Mouse (Mus musculus): ENCODE measurements around the gene Hsd11b2. TPM values are rescaled to one million over a fixed set of nuclear protein-coding genes. Genes with fewer than 3 reads are reported as not detected.
A peak's percentile ranks its signal among the peaks of the same experiment; 100 is the strongest.

Hsd11b2 gene
- polyA plus RNA-seq, 2 experiments: 0.42 to 1.1 TPM

GRCm38 (mm10) chr8:105536546-105536945 lies 18.0 kb downstream of the Hsd11b2 start:
- TF ChIP-seq CTCF (IDR thresholded peaks at IDR 0.05; ENCODE audit: low read depth) (no peak), EP300 (IDR thresholded peaks at IDR 0.05; ENCODE audit: low read depth) (no peak)
- Histone ChIP-seq H3K4me3 (ENCODE audit: insufficient read depth in 1 of 2, low read depth in 2 of 2, low read length in 2 of 2) (no peak overlapping the region), H3K4me1 (replicated peaks; ENCODE audit: control insufficient read depth in 2 of 2, insufficient read depth in 2 of 2, low read length in 1 of 2) (peaks cover 19 to 27% of the 10 kb centered on the region in 2 experiments), H3K9me3 (ENCODE audit: control insufficient read depth, low read length) (no peaks in the 10 kb centered on the region), H3K36me3 (replicated peaks; ENCODE audit: control insufficient read depth, insufficient read depth, low read depth) (peaks cover 32% of the 10 kb centered on the region), H3K27ac (no peak overlapping the region), H3K27me3 (ENCODE audit: control insufficient read depth, insufficient read depth, low read length) (no peaks in the 10 kb centered on the region), H3K4me2 (ENCODE audit: low read depth) (no peak overlapping the region), H3K9ac (replicated peaks) (no peak overlapping the region)
- DNase-seq (ENCODE audit: low read depth in 3 of 3, low spot score in 3 of 3) (no peak), ATAC-seq (ENCODE audit: insufficient read depth) (no peak)
- WGBS (ENCODE audit: insufficient replicate concordance): 84% methylated on average over 3 of the region's 3 CpGs

- Histone ChIP-seq H3K36me3 (replicated peaks; ENCODE audit: control insufficient read depth, insufficient read depth, low read depth) (peaks cover 32% of the 10 kb centered on the region), H3K27ac (no peak overlapping the region), H3K27me3 (ENCODE audit: control insufficient read depth, insufficient read depth, low read length) (no peaks in the 10 kb centered on the region), H3K4me1 (replicated peaks; ENCODE audit: control insufficient read depth in 2 of 2, insufficient read depth in 2 of 2, low read length in 1 of 2) (peaks cover 25 to 30% of the 10 kb centered on the region in 2 experiments), H3K9me3 (ENCODE audit: control insufficient read depth, low read length) (no peaks in the 10 kb centered on the region), H3K4me2 (ENCODE audit: low read depth) (no peak overlapping the region), H3K9ac (replicated peaks) (no peak overlapping the region), H3K4me3 (ENCODE audit: insufficient read depth in 1 of 2, low read depth in 2 of 2, low read length in 2 of 2) (no peak overlapping the region)
- WGBS (ENCODE audit: insufficient replicate concordance): 82% methylated on average over 6 of the region's 6 CpGs
- ATAC-seq (ENCODE audit: insufficient read depth) (no peak), DNase-seq (ENCODE audit: low read depth in 3 of 3, low spot score in 3 of 3) (no peak)
- TF ChIP-seq EP300 (IDR thresholded peaks at IDR 0.05; ENCODE audit: low read depth) (no peak), CTCF (IDR thresholded peaks at IDR 0.05; ENCODE audit: low read depth) (no peak)
Observed at GRCm38 (mm10) chr8:105537011-105537677, 18.6 kb downstream of the Hsd11b2 start.

GRCm38 (mm10) chr8:105538940-105539339 lies 20.4 kb downstream of the Hsd11b2 start:
- H3K4me1 ChIP-seq (replicated peaks; ENCODE audit: control insufficient read depth in 2 of 2, insufficient read depth in 2 of 2, low read length in 1 of 2): peaks cover 34 to 38% of the 10 kb centered on the region in 2 experiments
- ATAC-seq (ENCODE audit: insufficient read depth): no peak
- no peak overlapping the region for H3K4me3 ChIP-seq (ENCODE audit: insufficient read depth in 1 of 2, low read depth in 2 of 2, low read length in 2 of 2)
- no peak for TF ChIP-seq EP300 (IDR thresholded peaks at IDR 0.05; ENCODE audit: low read depth)
- TF ChIP-seq CTCF (IDR thresholded peaks at IDR 0.05; ENCODE audit: low read depth): no peak
- no peaks in the 10 kb centered on the region for H3K9me3 ChIP-seq (ENCODE audit: control insufficient read depth, low read length)
- WGBS (ENCODE audit: insufficient replicate concordance): 89% methylated on average over 4 of the region's 4 CpGs
- H3K4me2 ChIP-seq (ENCODE audit: low read depth): no peak overlapping the region
- peaks cover 32% of the 10 kb centered on the region for H3K36me3 ChIP-seq (replicated peaks; ENCODE audit: control insufficient read depth, insufficient read depth, low read depth)
- DNase-seq (ENCODE audit: low read depth in 3 of 3, low spot score in 3 of 3): no peak
- H3K27me3 ChIP-seq (ENCODE audit: control insufficient read depth, insufficient read depth, low read length): no peaks in the 10 kb centered on the region
- no peak overlapping the region for H3K9ac ChIP-seq (replicated peaks)
- no peak overlapping the region for H3K27ac ChIP-seq

- peak overlapping the region; percentile 66 for H3K4me2 ChIP-seq (ENCODE audit: low read depth)
- H3K4me1 ChIP-seq (replicated peaks; ENCODE audit: control insufficient read depth in 2 of 2, insufficient read depth in 2 of 2, low read length in 1 of 2): peaks cover 51 to 52% of the 10 kb centered on the region in 2 experiments
- 23% methylated on average over 3 of the region's 3 CpGs for WGBS (ENCODE audit: insufficient replicate concordance)
- no peak overlapping the region for H3K4me3 ChIP-seq (ENCODE audit: insufficient read depth in 1 of 2, low read depth in 2 of 2, low read length in 2 of 2)
- ATAC-seq (ENCODE audit: insufficient read depth) (peak; percentile 89), DNase-seq (ENCODE audit: low read depth in 3 of 3, low spot score in 3 of 3) (peak; percentile 76 to 80 (median 80))
- no peaks in the 10 kb centered on the region for H3K27me3 ChIP-seq (ENCODE audit: control insufficient read depth, insufficient read depth, low read length)
- H3K27ac ChIP-seq: peak overlapping the region; percentile 81
- H3K36me3 ChIP-seq (replicated peaks; ENCODE audit: control insufficient read depth, insufficient read depth, low read depth): peaks cover 23% of the 10 kb centered on the region
- H3K9me3 ChIP-seq (ENCODE audit: control insufficient read depth, low read length): no peaks in the 10 kb centered on the region
- TF ChIP-seq CTCF (IDR thresholded peaks at IDR 0.05; ENCODE audit: low read depth) (no peak), EP300 (IDR thresholded peaks at IDR 0.05; ENCODE audit: low read depth) (peak; percentile 96)
- no peak overlapping the region; the same call in 1 of the 2 replicates for H3K9ac ChIP-seq (replicated peaks)
Observed at GRCm38 (mm10) chr8:105542032-105542656, 23.6 kb downstream of the Hsd11b2 start.

- DNase-seq (ENCODE audit: low read depth in 3 of 3, low spot score in 3 of 3) (no peak), ATAC-seq (ENCODE audit: insufficient read depth) (peak; percentile 50; the same call in 1 of the 2 replicates)
- H3K4me2 ChIP-seq (ENCODE audit: low read depth): peak overlapping the region; percentile 66
- 0 out of 2 replicates have a peak overlapping the region, but pooled peaks have one; percentile 23 for H3K9ac ChIP-seq (replicated peaks)
- H3K4me3 ChIP-seq (ENCODE audit: insufficient read depth in 1 of 2, low read depth in 2 of 2, low read length in 2 of 2): peak overlapping the region in 1 of 2 experiments; percentile 18; a peak in 1 of 4 replicates
- no peaks in the 10 kb centered on the region for H3K9me3 ChIP-seq (ENCODE audit: control insufficient read depth, low read length)
- H3K27me3 ChIP-seq (ENCODE audit: control insufficient read depth, insufficient read depth, low read length): no peaks in the 10 kb centered on the region
- H3K4me1 ChIP-seq (replicated peaks; ENCODE audit: control insufficient read depth in 2 of 2, insufficient read depth in 2 of 2, low read length in 1 of 2): peaks cover 51 to 52% of the 10 kb centered on the region in 2 experiments
- peaks cover 16% of the 10 kb centered on the region for H3K36me3 ChIP-seq (replicated peaks; ENCODE audit: control insufficient read depth, insufficient read depth, low read depth)
- peak overlapping the region; percentile 81 for H3K27ac ChIP-seq
- WGBS (ENCODE audit: insufficient replicate concordance): 62% methylated on average over 2 of the region's 2 CpGs
- TF ChIP-seq CTCF (IDR thresholded peaks at IDR 0.05; ENCODE audit: low read depth) (no peak), EP300 (IDR thresholded peaks at IDR 0.05; ENCODE audit: low read depth) (no peak)
Observed at GRCm38 (mm10) chr8:105542808-105543207, 24.3 kb downstream of the Hsd11b2 start.

Data from liver, embryonic 14.5 days (tissue).